Mouse (Mus musculus) embryonic fibroblast, embryonic 13.5 days (primary cell): ENCODE measurements around the gene Evi2a.

Experiments used
- CTCF ChIP-seq: IDR thresholded peaks from 2 replicates; pipeline ENCODE4 v1.5.1; 2011; ENCODE audit warnings: mild to moderate bottlenecking, control low read depth, low read length, moderate library complexity, borderline replicate concordance; ENCODE audit not compliant: insufficient read depth
- POLR2A ChIP-seq: IDR thresholded peaks from 2 replicates; pipeline ENCODE4 v1.6.1; 2011; ENCODE audit warnings: low read depth, mild to moderate bottlenecking, control low read depth, low read length, moderate library complexity

DNA sequence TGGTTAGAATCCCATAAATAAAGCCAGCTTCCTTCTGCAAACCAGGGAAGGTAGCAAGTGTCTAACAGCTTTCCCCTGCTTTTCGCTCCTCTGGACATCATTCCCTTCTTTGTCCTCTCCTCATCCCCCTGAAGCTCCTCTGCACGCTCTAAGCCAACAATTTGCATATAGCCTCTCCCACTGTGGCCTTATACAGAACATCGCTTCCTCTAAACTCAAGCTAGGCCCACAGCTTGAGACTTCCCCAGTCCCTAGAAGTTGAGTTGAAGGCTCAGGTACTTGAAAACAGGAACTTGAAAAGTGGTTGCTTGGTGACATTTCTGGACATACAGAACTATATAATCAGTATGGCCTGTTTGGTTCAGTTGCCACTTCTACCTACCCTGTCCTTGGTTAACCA is 43.4 kb upstream of the Evi2a start:
- no peak for TF ChIP-seq CTCF
- TF ChIP-seq POLR2A = no peak
